Mouse (Mus musculus) fibroblast of lung, adult 2 months (primary cell): ENCODE data around the gene Arpc2.
A peak's percentile ranks its signal among the peaks of the same experiment; 100 is the strongest.

ENCODE experiments used
- DNase-seq: peaks from one replicate; pipeline ENCODE4 v3.0.0-alpha.2; 2011; ENCODE audit warnings: low read depth

The Arpc2 gene

GRCm38 (mm10) chr1:74239162-74239561 is 3.3 kb downstream of the Arpc2 start:
- no peak for DNase-seq

- no peak for DNase-seq
These were observed 3.7 kb downstream of the Arpc2 start for GRCm38 (mm10) chr1:74239618-74240017.

DNA sequence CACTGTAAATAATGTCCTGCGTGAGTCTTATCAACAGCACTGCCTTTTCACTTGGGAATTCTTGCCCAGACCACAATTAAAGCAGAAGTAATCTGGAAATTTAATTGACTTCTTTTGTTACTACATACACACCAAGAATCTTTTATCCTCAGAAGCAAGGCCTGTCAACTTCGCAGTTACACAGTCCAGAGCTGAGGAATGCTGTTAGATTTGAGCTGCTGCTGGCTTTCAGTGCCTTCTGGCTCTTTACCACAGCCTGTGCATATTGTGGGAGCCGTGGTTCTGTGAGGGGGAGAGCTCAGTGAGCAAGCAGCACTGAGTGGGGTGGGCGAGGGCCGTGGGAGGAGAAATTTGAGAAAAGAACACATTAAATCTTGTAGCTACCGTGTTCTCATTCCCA is 4.4 kb downstream of the Arpc2 start:
- no peak for DNase-seq

DNA sequence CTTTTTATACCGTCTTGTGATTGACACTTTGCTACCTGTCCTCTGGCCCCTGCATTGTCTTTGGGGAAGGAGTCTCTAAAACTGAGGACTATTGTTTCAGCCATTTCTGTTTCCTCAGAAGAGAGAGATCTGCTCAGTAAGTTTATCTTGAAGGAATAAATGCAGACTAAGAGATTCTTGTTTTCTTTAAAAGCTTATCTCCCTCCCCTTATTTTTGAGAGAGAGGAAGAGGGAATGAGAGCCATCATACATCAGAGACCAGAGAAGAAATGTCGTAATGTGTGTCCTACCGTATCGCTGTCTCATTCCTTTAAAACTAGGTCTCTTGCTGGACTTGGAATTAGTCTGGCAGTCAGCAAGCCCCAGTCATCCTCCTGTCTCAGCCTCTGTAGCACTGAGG is 4.9 kb downstream of the Arpc2 start:
- DNase-seq: no peak

DNA sequence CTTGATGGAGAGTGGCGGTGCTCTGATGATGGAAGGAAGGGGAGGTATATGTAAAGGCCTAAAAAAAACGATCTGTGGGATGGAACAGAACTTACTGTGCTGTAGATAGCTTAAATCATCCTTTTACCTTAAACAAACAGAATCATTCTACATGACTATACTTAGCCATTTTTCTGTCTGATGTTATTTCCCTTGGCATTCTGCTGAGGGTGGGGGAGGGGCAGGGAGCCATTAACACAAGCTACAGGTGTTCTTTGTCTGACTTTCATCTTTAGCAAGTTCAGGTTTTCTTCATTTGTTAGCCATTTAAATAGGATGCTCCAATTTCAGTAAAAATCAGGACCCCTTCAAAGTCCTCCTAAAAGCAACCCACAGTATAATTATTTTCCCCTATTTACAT is 9.6 kb downstream of the Arpc2 start:
- no peak for DNase-seq

DNA sequence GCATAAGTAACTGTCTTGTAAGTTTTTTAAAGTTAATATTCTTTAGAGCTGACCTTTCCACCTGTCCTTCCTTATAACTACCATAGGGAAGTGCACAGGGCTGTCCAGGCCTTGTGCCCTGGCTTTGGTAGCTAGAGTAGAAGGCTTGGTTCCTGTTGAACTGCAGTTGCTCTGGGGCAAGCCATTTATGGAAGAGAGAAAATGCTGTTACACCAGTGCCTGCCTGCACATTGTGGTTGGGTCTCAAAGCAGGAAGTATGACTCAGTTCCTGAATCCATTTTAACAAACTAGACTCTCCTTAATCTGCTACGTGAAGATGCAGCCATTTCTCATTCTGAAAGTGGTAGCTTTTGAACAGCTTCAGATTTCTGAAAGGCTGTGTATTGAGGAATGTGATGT is 12.9 kb downstream of the Arpc2 start:
- DNase-seq: peak; percentile 53

- peak; percentile 49 for DNase-seq
These were observed 13.6 kb downstream of the Arpc2 start for GRCm38 (mm10) chr1:74249331-74249980.

- no peak for DNase-seq
These were observed 14.2 kb downstream of the Arpc2 start for GRCm38 (mm10) chr1:74250096-74250495.

DNA sequence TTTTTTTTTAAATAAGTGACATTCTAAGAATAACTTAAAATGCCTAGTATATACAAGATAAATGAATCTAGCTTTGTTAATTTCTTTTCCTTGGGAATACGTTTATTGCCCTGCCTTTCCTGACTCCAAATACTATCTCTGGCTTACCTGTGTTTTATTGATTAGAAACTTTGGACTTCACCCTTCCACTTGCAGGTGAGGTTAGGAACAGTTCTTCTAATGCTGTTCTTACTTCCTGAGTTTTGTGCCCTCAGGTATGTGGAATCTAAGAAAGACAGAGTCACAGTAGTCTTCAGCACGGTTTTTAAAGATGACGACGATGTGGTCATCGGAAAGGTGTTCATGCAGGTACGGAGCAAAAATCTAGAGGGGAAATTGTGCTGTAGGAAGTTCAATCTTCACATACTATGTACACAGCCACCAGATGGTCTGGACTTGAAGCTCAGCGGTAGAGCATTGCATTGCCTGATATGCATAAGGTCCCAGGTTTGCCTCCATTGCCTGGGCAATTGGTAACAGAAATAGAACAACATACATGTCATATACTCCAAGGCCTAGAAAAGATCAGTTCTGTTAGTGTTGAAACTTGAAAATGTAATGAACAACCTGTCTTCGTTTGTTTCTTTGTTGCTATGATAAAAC is 19.9 kb downstream of the Arpc2 start:
- no peak for DNase-seq

DNA sequence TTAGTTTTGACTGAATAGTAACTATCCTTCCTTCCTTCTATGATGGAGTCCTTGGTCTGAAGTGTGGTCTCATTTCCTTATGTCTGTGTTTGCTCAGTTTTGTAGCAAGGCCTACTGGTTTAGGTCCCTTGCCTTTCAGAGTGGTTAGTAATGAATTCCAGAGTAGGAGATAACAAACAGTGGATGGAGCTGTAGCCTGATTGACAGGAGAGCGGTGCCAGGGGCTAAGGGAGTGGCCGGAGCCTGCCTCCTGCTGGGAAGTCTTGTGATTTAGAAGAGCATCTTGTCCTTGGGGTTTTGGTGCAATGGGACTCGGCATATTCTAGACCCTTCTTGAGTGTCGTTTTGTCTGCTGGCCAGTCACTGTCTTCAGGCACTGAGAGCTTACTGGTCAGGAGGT is 20.9 kb downstream of the Arpc2 start:
- no peak for DNase-seq

DNA sequence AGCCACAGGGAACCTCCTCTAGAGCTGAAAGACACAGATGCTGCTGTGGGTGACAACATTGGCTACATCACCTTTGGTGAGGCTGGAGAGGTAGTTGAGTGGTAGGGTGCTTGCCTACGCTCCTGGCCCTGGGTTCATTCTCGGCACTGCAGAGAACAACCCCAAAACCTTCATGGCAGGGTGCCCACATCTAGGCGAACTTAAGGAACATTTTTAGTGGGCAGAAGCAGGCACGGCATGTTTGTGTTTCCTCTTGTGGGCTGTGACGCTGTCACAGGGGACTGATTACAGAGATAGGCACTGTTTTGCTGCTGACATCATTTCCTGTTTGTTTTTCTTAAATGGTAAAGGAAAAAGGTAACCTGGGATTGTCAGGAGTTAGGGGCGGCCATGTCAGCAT is 26.6 kb downstream of the Arpc2 start:
- DNase-seq: no peak

DNA sequence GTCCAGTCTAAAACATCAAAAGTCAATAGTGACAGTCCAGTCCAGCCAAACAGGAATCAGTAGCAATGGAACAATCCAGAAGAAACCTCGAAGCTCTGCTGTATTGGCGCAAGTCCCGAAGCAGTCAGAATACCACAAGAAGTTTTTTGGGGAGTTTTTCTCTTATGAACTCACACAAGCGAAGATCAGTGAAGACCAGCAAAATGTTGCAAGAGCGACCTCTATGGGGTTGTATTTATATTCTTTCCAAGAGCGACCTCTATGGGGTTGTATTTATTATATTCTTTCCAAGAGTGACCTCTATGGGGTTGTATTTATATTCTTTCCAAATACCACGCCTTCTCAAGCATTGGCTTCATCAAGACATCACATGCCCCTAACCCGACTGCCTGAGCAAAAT is 32.9 kb downstream of the Arpc2 start:
- DNase-seq: no peak

DNA sequence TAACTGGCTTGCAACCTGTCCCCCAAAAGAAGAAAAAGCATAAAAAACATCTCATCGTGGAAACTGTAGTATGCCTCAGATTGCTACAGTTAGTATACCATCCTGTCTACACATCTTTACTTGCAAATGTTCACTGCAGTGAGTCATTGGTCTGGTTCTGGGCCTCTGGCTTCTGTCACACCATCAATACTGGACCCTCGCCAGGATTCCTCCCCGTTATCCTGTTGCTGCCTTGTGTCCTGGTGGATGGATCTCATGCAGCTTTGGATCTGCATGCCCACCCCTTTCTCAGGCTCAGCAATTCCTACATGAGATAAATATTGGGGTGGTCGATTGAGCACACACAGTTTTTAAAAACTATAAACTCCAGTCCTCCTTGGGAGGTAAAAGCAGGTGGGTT is 35.8 kb downstream of the Arpc2 start:
- no peak for DNase-seq

GRCm38 (mm10) chr1:74275015-74275414 is 39.1 kb downstream of the Arpc2 start:
- DNase-seq: no peak

DNA sequence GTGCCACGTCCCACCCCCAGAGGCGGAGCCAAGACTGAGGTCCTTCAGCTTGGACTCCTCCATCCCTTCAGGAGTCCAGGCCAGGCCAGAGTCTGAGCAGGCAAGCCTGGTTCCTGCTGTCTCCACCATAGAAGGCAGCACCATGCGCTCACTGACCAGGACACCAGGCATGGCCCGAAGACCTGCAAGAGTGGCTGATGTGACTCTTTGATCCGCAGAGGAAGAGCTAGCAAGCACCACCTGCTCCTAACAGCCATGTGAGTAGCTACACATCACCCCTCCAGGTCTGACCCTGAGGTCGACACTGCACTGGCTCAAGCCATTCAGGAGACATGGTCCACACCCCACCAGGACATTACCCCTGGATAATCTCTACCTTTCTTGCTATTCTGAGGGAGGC is 41.2 kb downstream of the Arpc2 start:
- no peak for DNase-seq

- no peak for DNase-seq
These were observed 42.1 kb downstream of the Arpc2 start for GRCm38 (mm10) chr1:74277883-74278537.

DNA sequence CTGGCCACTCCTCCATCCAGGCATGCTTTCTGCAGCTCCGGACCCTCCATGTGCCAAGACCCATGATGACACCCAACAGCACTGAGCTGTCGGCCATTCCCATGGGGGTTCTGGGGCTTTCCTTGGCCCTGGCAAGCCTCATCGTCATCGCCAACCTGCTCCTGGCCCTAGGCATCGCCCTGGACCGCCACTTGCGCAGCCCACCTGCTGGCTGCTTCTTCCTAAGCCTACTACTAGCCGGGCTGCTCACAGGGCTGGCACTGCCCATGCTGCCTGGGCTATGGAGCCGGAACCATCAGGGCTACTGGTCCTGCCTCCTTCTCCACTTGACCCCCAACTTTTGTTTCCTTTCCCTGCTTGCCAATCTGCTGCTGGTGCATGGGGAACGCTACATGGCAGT is 42.7 kb downstream of the Arpc2 start, which contains the start of gene Gpbar1:
TSS of gene Gpbar1 (plus strand) at position 13 of the 400 bp plus-strand sequence.
- DNase-seq: no peak

- no peak for DNase-seq
These were observed 43.1 kb downstream of the Arpc2 start for GRCm38 (mm10) chr1:74278988-74279387.

GRCm38 (mm10) chr1:74280591-74281325 is 44.9 kb downstream of the Arpc2 start:
- DNase-seq: no peak

DNA sequence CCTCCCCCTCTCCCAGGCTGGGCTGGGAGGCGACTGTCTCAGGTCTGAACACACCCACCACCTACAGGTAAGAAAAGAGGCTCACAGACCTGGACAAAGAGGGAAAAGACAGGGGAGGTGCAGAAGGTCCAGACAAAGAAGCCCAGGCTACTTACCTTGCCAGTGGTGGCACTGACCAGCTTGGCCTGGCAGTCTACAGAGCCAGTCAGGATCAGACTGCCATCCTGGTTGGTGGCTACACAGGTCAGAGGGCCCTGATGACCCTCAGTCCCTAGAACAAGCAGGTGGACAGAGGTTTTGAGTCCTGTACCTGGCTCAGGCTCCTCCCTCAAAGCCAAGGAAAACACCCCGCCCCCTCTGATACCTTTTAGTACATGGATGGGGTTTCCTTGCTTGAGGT is 45.5 kb downstream of the Arpc2 start:
- no peak for DNase-seq

- DNase-seq: no peak
These were observed 46.0 kb downstream of the Arpc2 start for GRCm38 (mm10) chr1:74281886-74282285.

DNA sequence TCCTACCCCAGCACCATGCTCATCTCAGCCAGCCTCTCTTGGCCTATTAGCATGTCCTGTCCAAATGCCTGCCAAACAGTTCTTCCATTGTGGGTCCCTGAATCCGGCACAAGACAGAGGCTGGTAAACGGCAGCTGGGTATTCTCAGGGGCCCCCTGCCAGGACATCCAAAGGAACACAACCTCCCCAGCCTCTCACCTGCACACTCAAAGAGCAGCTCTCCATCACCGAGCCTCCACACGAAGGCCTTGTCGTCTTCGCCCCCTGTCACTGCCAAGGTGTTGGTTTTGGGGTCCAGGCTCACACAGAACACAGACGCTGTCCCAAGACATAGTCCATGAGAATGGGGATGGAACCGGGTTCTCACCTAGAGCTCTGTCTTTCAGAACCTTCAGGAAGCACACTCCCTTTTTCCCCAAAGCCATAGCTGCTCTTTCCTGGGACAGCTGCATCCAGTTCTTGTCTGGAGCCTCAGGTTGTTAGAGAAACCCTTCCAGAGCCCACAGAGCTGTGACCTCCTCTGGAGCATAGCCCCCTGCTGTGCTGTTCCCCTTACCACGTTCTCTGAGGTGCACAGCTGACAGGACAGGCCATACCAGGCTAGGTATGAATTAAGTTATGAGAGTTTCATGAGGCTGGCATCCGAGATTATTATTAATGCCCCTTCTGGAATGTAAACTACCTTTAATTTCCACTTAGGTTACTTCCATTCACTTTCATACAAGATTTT is 47.2 kb downstream of the Arpc2 start:
- DNase-seq: no peak
